Mouse (Mus musculus) monocyte, adult 2 months (primary cell): Measurements from ENCODE around the gene Rybp.

Experiments used
- DNase-seq, 2 experiments: peaks; one replicate each; pipeline ENCODE4 v3.0.0; 2022; ENCODE audit warnings: low spot score in 2 of 2, low read depth in 1 of 2

Rybp gene

GRCm38 (mm10) chr6:100190803-100191559, 96.3 kb downstream of the Rybp start:
- no peak for DNase-seq

DNA sequence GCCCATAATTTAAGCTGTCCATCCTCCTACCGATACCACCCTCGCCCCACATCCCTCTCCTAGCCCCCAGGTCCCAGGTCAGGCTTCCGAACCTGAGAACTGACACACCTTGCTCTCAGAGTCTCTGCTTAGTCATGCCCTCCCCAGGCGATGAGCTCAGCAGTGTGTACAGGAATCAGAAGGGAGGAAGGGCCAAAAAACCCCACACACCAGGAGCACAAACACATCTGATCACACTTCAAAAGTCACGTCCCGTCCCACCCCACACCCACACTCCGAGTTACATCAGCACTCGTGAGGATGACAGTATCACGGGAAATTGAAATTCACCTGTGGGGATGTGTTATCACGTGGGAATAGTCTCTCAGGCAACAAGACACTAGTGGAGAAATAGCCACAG, 97.0 kb downstream of the Rybp start:
- no peak for DNase-seq

DNA sequence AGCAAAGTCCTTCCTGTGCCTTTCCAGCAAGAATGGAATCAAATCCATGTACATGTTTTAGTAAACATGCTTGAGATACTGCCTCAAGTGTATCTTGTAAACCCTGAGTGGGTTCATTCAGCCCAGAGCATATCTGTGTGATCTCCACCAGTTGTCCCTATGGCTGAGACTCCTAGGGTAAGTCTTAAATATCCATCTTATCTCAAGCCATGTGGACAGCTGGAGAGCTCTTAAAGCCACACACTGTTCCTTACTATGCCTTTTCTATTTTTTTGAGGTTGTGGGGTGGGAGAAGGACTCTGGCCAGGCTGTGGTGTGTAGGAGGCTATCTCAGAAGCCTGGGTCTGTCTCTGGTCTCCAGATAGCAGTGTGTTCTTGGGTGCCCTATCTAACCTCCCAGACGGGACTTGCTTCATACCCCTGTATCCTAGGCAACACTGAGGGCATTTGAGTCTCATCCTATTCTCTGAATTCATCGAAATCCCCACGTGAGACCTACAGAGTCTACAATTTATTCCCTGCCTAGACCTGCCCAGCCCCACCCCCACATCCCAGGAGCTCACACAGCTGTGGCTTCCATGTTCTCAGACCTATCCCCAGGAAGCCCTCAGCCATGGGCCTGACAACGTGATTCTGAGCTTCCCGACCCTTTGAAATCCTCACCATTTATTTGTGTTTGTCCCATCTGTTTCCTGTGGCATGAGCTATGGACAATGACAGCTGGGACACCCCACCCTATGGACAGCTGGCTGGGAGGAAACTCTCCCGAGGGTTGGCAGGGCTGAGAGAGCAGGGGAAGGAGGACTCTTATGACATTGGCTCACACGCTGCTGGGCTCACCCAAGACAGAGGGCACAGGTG, 98.2 kb downstream of the Rybp start:
- DNase-seq = no peak

DNA sequence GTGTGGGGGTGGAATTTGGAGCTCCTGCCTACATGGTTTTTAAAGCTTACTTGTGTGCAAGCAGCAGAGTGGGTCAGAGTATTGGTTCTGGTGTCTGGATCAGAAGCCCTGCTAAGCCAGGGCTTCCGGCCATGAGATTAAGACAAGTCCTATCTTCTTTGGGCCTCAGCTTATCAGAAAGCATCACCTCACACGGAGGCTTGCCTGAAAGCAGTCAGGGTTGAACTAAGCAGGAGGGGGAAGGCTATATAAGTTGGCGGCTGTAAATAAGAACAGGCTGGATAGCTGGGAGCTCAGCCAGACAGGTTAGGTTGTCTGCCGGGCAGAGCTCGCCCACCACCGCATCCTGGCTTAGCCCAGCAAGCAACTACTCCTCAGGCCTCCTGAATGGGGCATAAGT, 99.5 kb downstream of the Rybp start:
- no peak for DNase-seq

GRCm38 (mm10) chr6:100186789-100187188, 100.5 kb downstream of the Rybp start:
- DNase-seq = no peak

DNA sequence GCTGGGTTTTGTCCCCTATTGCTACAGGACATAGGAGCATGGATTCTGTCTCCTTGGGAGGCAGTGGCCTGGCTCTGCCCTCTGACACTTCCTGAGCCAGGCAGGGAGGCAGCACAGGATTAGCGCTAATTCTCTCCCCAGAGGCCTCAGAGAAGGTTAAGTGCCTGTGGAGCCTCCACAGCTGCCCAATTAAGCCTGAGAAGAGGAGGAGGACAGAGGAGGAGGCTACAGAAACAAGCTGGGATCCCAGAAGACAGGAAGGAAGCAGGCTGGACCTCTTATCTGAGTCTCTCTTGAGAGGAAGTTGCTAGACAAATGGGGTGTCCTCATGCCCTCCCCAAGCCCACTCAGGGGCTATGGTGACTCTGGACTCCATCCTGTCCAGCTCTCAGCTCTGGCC, 101.8 kb downstream of the Rybp start:
- no peak for DNase-seq

- DNase-seq = no peak
Measured at GRCm38 (mm10) chr6:100183344-100183743, 103.9 kb downstream of the Rybp start.

GRCm38 (mm10) chr6:100180883-100181262, 106.4 kb downstream of the Rybp start:
- DNase-seq = no peak

GRCm38 (mm10) chr6:100180213-100180882, 106.9 kb downstream of the Rybp start:
- DNase-seq = no peak

- DNase-seq = no peak
Measured at GRCm38 (mm10) chr6:100178830-100179229, 108.5 kb downstream of the Rybp start.
